Mouse (Mus musculus): ENCODE results near the gene Kcnh4. TPM values are rescaled to one million over a fixed set of nuclear protein-coding genes. Genes with fewer than 3 reads are reported as not detected.

The Kcnh4 gene
- polyA plus RNA-seq, 1 experiment from 2014 or later, result 3.4 TPM

GRCm38 (mm10) chr11:100724919-100725512 is 34.7 kb downstream of the Kcnh4 start:
- Histone ChIP-seq H3K27me3 (no peaks in the 10 kb centered on the region), H3K4me2 (no peak overlapping the region), H3K4me3 (no peak overlapping the region), H3K27ac (no peak overlapping the region), H3K9ac (no peak overlapping the region), H3K4me1 (peaks cover 19% of the 10 kb centered on the region), H3K9me3 (replicated peaks) (no peaks in the 10 kb centered on the region), H3K36me3 (ENCODE audit: poor library complexity, severe bottlenecking) (peaks cover 6% of the 10 kb centered on the region; the same call in 1 of the 2 replicates)
- WGBS, result 65% methylated on average over 5 of the region's 5 CpGs
- no peak for ATAC-seq

GRCm38 (mm10) chr11:100722493-100723028 is 37.2 kb downstream of the Kcnh4 start:
- Histone ChIP-seq H3K36me3 (ENCODE audit: poor library complexity, severe bottlenecking) (peaks cover 24% of the 10 kb centered on the region), H3K27ac (no peak overlapping the region), H3K4me2 (no peak overlapping the region), H3K27me3 (no peaks in the 10 kb centered on the region), H3K4me3 (no peak overlapping the region), H3K9ac (no peak overlapping the region), H3K9me3 (replicated peaks) (no peaks in the 10 kb centered on the region), H3K4me1 (peaks cover 19% of the 10 kb centered on the region)
- ATAC-seq, result no peak
- WGBS, result 62% methylated on average over 2 of the region's 2 CpGs

DNA sequence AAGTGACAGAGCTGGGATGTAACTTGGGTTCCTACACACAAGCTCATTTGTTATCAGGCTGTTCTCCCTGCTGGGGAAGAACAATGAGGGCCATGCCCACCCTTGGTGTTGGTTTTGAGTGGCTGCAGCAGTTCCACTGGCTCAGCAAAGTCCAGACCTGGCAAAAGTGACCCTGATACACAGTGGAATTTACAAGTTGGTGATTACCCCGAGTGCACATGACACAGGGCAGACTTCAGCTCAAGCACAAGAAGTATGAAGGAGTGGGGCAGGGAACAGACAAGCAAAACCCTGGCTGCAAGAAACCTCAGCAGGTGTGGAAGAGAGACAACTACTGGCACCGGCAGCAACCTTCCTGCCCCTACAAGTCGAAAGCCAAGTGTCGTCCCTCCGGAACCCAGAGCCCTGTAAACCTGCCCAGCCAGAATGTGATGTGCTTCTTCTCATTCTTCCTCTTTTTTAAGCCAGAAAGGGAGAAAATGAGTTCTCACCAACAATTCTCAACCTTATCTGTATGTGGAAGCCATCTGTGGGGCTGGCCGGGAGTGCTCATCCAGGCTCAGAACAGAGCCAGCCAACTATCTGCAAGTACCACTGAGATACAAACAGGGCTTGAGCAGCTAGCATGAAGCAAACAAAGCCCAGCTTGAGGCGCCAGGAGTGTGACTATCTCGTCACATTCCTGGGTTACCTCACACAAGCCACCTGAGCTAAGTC is 37.8 kb downstream of the Kcnh4 start:
- no peak overlapping the region for H3K27ac ChIP-seq
- no peak overlapping the region for H3K4me2 ChIP-seq
- no peak overlapping the region for H3K9ac ChIP-seq
- no peaks in the 10 kb centered on the region for H3K27me3 ChIP-seq
- peaks cover 19% of the 10 kb centered on the region for H3K4me1 ChIP-seq
- H3K9me3 ChIP-seq (replicated peaks), result no peaks in the 10 kb centered on the region
- H3K4me3 ChIP-seq, result no peak overlapping the region
- 67% methylated on average over 8 of the region's 8 CpGs for WGBS
- no peak for ATAC-seq
- H3K36me3 ChIP-seq (ENCODE audit: poor library complexity, severe bottlenecking), result peaks cover 30% of the 10 kb centered on the region

- H3K9ac ChIP-seq, result no peak overlapping the region
- WGBS, result 51% methylated on average over 4 of the region's 4 CpGs
- H3K9me3 ChIP-seq (replicated peaks), result no peaks in the 10 kb centered on the region
- H3K36me3 ChIP-seq (ENCODE audit: poor library complexity, severe bottlenecking), result peaks cover 36% of the 10 kb centered on the region
- ATAC-seq, result no peak
- H3K27ac ChIP-seq, result no peak overlapping the region
- H3K27me3 ChIP-seq, result no peaks in the 10 kb centered on the region
- H3K4me1 ChIP-seq, result peaks cover 19% of the 10 kb centered on the region
- no peak overlapping the region for H3K4me3 ChIP-seq
- no peak overlapping the region for H3K4me2 ChIP-seq
These were observed 38.5 kb downstream of the Kcnh4 start for GRCm38 (mm10) chr11:100721254-100721653.

- no peak overlapping the region for H3K4me3 ChIP-seq
- H3K9me3 ChIP-seq (replicated peaks), result no peaks in the 10 kb centered on the region
- no peaks in the 10 kb centered on the region for H3K27me3 ChIP-seq
- peaks cover 45% of the 10 kb centered on the region for H3K36me3 ChIP-seq (ENCODE audit: poor library complexity, severe bottlenecking)
- ATAC-seq, result no peak
- H3K27ac ChIP-seq, result no peak overlapping the region
- H3K4me1 ChIP-seq, result peaks cover 19% of the 10 kb centered on the region
- no peak overlapping the region for H3K9ac ChIP-seq
- H3K4me2 ChIP-seq, result no peak overlapping the region
- 80% methylated on average over 5 of the region's 5 CpGs for WGBS
These were observed 39.4 kb downstream of the Kcnh4 start for GRCm38 (mm10) chr11:100720345-100720744.

DNA sequence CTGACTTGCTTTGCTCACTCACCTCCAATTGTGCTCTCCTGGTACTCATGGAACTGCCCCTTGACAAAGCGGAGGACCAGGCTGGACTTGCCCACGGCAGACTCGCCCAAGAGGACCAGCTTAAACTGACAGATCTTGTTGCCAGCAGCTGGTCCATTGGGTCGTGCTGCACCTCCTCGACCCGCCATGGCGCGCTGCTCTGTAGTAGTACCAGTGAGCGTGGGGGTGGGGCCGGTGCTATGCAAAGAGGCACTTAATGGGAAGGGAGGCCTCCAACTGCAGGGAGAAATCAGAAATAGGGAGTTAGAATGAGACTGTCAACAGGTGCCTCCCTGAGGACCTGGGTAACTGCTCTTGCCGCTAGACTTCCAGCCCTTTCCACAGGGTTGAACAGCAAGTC is 39.8 kb downstream of the Kcnh4 start:
- Histone ChIP-seq H3K27ac (no peak overlapping the region), H3K4me3 (no peak overlapping the region), H3K36me3 (ENCODE audit: poor library complexity, severe bottlenecking) (peaks cover 47% of the 10 kb centered on the region), H3K4me2 (no peak overlapping the region), H3K9me3 (replicated peaks) (no peaks in the 10 kb centered on the region), H3K4me1 (peaks cover 20% of the 10 kb centered on the region), H3K9ac (no peak overlapping the region), H3K27me3 (no peaks in the 10 kb centered on the region)
- no peak for ATAC-seq
- WGBS, result 81% methylated on average over 11 of the region's 11 CpGs

DNA sequence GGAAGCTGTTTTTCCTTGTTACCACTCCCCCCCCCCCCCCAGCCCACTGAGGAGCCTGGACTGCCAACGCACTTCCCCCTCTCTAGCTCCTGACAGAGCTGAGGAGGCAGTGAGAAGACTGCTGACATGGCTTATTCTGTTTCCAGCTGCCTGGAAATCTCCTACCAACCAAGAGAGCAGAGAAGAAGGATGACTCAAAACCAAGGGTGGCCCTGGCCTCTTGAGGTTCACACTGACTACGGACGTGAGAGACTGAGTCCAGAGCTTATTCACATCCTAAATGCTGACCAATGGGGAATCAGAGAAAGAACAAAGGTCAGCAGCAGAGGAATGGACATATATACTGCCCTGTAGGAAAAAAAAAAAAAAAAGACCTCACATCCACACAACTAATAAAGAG is 40.4 kb downstream of the Kcnh4 start:
- Histone ChIP-seq H3K36me3 (ENCODE audit: poor library complexity, severe bottlenecking) (peaks cover 48% of the 10 kb centered on the region), H3K9ac (no peak overlapping the region), H3K9me3 (replicated peaks) (no peaks in the 10 kb centered on the region), H3K4me2 (no peak overlapping the region), H3K27ac (no peak overlapping the region), H3K4me3 (no peak overlapping the region), H3K27me3 (no peaks in the 10 kb centered on the region), H3K4me1 (peaks cover 26% of the 10 kb centered on the region)
- 82% methylated on average over 3 of the region's 3 CpGs for WGBS
- no peak for ATAC-seq

DNA sequence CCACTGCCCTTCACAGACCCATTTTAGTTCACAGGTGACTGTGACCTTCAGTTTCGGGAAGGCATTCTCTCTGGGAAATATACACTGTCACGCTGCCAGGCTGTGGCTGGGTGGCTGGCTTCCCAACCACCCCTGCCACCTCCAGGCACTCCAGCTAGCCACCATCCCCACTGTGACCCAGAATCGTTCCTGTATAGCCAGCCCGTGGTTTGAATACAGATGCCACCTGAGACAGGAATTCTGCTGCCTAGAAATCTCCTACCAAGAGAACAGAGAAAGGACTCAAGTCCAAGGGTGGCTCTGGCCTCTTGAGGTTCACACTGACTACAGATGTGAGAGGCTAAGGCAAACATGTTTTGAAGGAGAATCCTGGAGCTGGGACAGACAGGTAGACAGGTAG is 40.9 kb downstream of the Kcnh4 start:
- no peak for ATAC-seq
- H3K9me3 ChIP-seq (replicated peaks), result no peaks in the 10 kb centered on the region
- peaks cover 48% of the 10 kb centered on the region for H3K36me3 ChIP-seq (ENCODE audit: poor library complexity, severe bottlenecking)
- H3K9ac ChIP-seq, result no peak overlapping the region
- H3K4me1 ChIP-seq, result peaks cover 30% of the 10 kb centered on the region
- H3K27ac ChIP-seq, result no peak overlapping the region
- H3K27me3 ChIP-seq, result no peaks in the 10 kb centered on the region
- no peak overlapping the region for H3K4me2 ChIP-seq
- WGBS, result 91% methylated on average over 4 of the region's 4 CpGs
- H3K4me3 ChIP-seq, result no peak overlapping the region

GRCm38 (mm10) chr11:100718462-100718861 is 41.3 kb downstream of the Kcnh4 start:
- peaks cover 34% of the 10 kb centered on the region for H3K4me1 ChIP-seq
- peaks cover 48% of the 10 kb centered on the region for H3K36me3 ChIP-seq (ENCODE audit: poor library complexity, severe bottlenecking)
- H3K4me3 ChIP-seq, result no peak overlapping the region
- H3K9me3 ChIP-seq (replicated peaks), result no peaks in the 10 kb centered on the region
- no peak overlapping the region for H3K27ac ChIP-seq
- H3K9ac ChIP-seq, result no peak overlapping the region
- H3K27me3 ChIP-seq, result no peaks in the 10 kb centered on the region
- ATAC-seq, result no peak
- H3K4me2 ChIP-seq, result no peak overlapping the region
- WGBS, result 92% methylated on average over 7 of the region's 7 CpGs

DNA sequence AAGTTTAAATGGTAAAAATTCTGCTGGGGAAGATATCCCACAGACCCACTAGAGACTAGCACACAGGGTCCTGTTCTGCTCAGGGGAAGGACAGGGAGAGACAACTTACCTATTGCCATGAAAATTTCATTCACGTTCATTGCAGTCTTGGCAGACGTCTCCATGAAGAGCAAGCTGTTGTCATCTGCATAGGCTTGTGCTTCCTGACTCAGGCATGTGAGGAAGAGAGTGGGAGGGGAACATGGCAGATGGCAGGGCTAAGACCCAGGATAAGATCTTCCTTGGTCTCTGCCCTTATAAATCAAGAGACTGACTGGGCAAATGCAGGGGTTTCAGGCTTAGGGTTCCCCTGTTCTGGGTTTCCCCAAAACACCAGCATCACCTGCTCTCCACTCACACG is 43.1 kb downstream of the Kcnh4 start:
- Histone ChIP-seq H3K9me3 (replicated peaks) (no peaks in the 10 kb centered on the region), H3K4me1 (peaks cover 28% of the 10 kb centered on the region), H3K4me2 (no peak overlapping the region), H3K36me3 (ENCODE audit: poor library complexity, severe bottlenecking) (peaks cover 48% of the 10 kb centered on the region), H3K9ac (no peak overlapping the region), H3K4me3 (no peak overlapping the region), H3K27ac (no peak overlapping the region), H3K27me3 (no peaks in the 10 kb centered on the region)
- no peak for ATAC-seq
- 78% methylated on average over 3 of the region's 3 CpGs for WGBS

DNA sequence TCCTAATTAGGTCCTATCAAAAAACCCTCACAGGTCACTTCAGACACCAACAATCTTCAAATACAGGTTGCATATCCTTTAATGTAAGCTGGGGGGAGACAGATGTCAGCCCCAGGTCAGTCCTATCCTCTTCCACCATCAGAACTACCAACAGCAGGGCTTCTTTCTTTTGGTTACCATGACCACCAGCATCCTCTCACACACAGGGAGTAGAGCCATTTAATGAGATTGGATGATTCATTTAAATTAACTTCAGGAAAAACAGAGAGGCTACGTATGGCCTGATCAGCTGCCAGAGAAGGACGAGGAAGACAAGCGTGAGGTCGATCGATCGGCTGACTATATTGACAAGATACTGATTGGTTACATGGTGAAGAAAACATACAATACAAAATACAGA is 44.8 kb downstream of the Kcnh4 start:
- 78% methylated on average over 6 of the region's 6 CpGs for WGBS
- Histone ChIP-seq H3K9me3 (replicated peaks) (no peaks in the 10 kb centered on the region), H3K36me3 (ENCODE audit: poor library complexity, severe bottlenecking) (peaks cover 55% of the 10 kb centered on the region), H3K27ac (no peak overlapping the region), H3K4me1 (peaks cover 29% of the 10 kb centered on the region), H3K4me3 (no peak overlapping the region), H3K27me3 (no peaks in the 10 kb centered on the region), H3K9ac (no peak overlapping the region), H3K4me2 (no peak overlapping the region)
- no peak for ATAC-seq

DNA sequence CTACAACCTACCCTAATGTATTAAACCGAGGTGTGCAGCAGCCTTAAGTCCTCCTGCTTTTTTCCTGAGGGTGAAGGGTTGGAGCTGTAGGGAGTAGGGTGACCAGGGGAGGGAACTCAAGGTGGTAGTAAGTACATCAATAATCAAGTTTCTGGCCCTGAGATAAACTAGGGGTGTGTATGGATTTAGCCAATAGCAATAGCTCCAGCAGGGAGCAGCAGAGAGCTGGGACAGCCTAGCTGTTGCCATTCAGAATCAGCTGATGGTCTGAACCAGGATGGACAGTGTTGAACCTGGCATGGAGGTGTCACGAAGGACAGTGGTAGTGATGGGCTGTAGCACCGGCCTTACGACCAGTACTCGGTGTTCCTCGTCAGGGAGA is 45.2 kb downstream of the Kcnh4 start:
- peak overlapping the region; percentile 52 for H3K9ac ChIP-seq
- H3K36me3 ChIP-seq (ENCODE audit: poor library complexity, severe bottlenecking), result peaks cover 55% of the 10 kb centered on the region

More for the DNA sequence above, 45.2 kb downstream of the Kcnh4 start:
- Histone ChIP-seq H3K27me3 (no peaks in the 10 kb centered on the region), H3K4me3 (no peak overlapping the region), H3K4me1 (peaks cover 29% of the 10 kb centered on the region), H3K27ac (no peak overlapping the region), H3K9me3 (replicated peaks) (no peaks in the 10 kb centered on the region), H3K4me2 (no peak overlapping the region; the same call in 1 of the 2 replicates)
- WGBS, result 53% methylated on average over 6 of the region's 6 CpGs
- ATAC-seq, result no peak
